Mouse (Mus musculus) erythroblast, embryonic 14.5 days (primary cell): Measurements from ENCODE around the gene Map3k20.

Experiments
- GATA1 ChIP-seq: IDR thresholded peaks from 2 replicates; pipeline ENCODE4 v1.6.1; 2012; ENCODE audit warnings: low read length, inconsistent platforms, mixed read lengths
- TAL1 ChIP-seq: IDR thresholded peaks from 3 replicates; pipeline ENCODE4 v1.6.1; 2012; ENCODE audit warnings: low read length, inconsistent platforms, mixed read lengths

- no peak for TF ChIP-seq GATA1
- TF ChIP-seq TAL1: no peak
Observed at GRCm38 (mm10) chr2:72285888-72286661, 638 bp downstream of the Map3k20 start.
